Mouse (Mus musculus) ovary, adult 10 weeks (tissue): ENCODE results near the gene Golph3l. TPM values are rescaled to one million over a fixed set of nuclear protein-coding genes. Genes with fewer than 3 reads are reported as not detected.

Experiments
- polyA plus RNA-seq: library from polyadenylated mRNA; stranded (reverse); fragments of 350-450 nt; fragmentation: Illumina TruSeq; extraction: RNeasy Lipid Tissue Mini Kit (QIAGEN cat#74804); gene quantifications from one replicate; pipeline ENCODE4 v1.2.3, GENCODE M21; 2014

Golph3l gene
- polyA plus RNA-seq, result 138 TPM

DNA sequence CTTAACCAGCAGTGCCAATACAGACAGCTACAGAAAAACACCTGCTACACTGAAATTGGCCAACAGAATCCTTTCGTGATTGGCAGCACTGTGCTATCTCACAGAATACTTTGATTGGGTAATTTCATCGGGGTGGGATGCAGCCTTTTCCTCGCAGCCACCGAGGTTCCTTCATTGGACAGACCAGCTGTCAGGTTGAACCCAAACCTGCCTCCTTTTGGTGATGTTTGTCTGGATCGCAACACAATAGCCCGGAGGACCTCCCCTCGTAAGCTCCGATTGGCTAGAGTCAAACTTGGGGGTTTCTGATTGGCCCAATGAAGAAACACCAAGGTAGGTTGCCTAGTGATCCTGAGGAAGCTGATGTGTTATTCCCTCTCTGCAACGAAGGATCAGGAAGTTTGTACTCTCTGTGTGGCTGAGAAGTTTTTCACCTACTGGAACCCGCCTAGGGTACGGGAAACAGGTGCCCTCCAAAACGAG is at the start of gene Golph3l:
Gene Golph3l, plus strand, starts transcription at position 331 of the 483 bp plus-strand sequence.

DNA sequence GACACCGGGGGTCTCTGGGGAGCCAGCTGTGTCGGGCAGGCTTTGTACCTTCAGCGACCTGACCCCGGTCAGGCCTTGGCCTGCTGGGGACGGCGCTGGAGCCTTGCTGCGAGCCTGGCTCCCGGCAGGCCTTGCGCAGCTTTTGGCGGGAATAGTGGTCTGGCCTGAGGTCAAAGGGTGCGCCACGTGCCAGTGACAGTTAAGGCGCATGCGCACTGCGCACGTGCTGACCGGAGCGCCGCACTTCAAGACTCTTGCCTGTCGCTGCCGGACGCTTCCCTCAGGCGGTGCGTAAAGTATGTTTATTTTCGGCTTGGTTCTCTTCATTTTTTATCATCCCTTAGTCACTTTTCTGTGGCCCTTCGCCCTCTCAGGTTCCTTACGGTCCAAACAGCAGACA is 29.3 kb upstream of the Golph3l start, which contains the start of gene Hormad1:
Gene Hormad1, plus strand, starts transcription at position 241 of the 400 bp plus-strand sequence.

DNA sequence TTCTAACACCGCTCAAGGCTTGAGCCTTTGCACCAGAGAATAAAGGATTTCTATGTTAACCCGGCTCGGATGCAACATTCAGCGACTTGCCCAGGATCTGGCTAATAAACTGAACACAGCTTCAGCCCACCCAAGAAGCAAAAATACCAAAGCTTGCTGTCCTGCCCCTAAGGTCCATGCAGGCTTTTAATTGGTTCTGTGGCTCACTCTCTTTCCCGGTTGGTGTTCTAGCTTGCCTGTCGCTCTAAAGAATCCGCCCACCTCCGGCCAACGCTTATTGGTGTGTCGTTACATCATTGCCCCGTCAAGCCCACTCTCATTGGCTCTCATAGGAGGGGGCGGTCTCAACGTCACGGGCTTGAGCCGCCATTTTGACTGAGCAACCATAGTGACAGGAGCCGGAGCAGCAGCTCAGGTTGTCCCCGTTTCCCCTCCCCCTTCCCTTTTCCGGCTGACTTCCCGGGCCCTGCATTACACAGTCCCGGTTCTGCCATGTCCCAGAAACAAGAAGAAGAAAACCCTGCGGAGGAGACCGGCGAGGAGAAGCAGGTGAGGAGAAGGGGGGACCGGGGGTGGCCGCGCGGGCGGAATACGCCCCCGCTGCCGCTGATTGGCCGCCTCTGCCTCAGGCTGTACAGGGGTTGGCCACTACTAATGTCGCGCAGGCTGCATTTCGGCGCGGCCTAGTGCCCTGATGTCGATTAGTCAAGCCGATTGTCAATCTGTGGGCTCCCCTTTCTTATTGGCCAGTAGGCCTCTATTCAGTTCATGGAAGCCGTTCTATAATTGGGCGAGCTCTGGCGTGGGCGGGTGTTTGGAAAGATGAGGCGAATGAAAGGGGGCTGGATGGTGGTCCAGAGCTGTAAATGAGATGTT is 36.1 kb downstream of the Golph3l start, which contains the start of gene Ensa:
Gene Ensa, plus strand, starts transcription at position 366 of the 876 bp plus-strand sequence.

DNA sequence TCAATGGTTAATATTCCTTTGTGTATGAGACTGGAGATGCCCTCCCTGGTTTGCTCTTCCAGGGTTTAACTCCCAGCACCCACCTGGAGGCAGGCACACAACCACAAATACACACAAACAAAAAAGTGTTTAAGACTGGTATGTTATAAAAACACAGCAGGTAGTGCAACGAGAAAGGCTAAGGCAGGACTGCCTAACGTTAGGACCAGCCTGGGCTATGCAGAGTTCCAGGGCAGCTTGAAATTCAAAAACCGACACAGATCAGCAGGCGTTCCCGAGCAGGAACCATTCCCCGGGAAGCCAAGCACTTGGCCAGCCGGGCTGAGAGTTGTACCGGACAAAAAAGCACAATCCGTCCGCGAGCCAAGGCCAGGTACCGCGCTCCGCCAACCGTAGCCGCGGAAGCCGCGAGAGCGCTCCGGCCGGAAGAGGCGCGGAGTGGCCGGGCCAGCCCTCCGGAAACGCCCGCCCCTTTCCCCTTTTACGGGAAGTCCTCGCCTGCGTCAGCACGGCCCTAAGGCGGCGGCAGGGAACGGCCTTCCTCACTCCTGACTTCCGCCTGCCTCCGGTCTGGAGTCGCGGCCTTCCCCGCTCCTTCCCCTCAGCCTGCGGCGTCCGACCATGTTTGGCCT is 69.6 kb downstream of the Golph3l start, which contains the start of gene Mcl1:
Gene Mcl1, plus strand, starts transcription at position 553 of the 632 bp plus-strand sequence.

Other genes with a start within 250 kb of the Golph3l start
- 28.5 TPM for gene Setdb1, start 231.7 kb upstream of the Golph3l start, polyA plus RNA-seq
- gene 4930558C23Rik, start 186.1 kb upstream of the Golph3l start, polyA plus RNA-seq, result not detected
- 79.1 TPM for gene Arnt, start 154.5 kb upstream of the Golph3l start, polyA plus RNA-seq
- 8.8 TPM for gene Ctsk, start 89.7 kb upstream of the Golph3l start, polyA plus RNA-seq
- gene Ctss, start 62.1 kb upstream of the Golph3l start, polyA plus RNA-seq, result 290 TPM
- gene Hormad1, start 29.3 kb upstream of the Golph3l start, polyA plus RNA-seq, result not detected
- gene Ensa, start 36.1 kb downstream of the Golph3l start, polyA plus RNA-seq, result 38.7 TPM
- 288 TPM for gene Mcl1, start 69.9 kb downstream of the Golph3l start, polyA plus RNA-seq
- 0.51 TPM for gene Adamtsl4, start 99.0 kb downstream of the Golph3l start, polyA plus RNA-seq
- 5.2 TPM for gene Ecm1, start 150.6 kb downstream of the Golph3l start, polyA plus RNA-seq
- 10.5 TPM for gene Tars2, start 171.3 kb downstream of the Golph3l start, polyA plus RNA-seq
- gene Rprd2, start 229.9 kb downstream of the Golph3l start, polyA plus RNA-seq, result 90.5 TPM